Mouse (Mus musculus) E14TG2a.4 (cell line): ENCODE measurements around the gene Sbk2.

Source experiments
- H3K27me3 ChIP-seq: 2 replicates; pipeline ENCODE4 v1.6.1; 2014; ENCODE audit warnings: low read length, control low read depth; ENCODE audit not compliant: insufficient read depth
- H3K36me3 ChIP-seq: 2 replicates; pipeline ENCODE4 v1.6.1; 2014; ENCODE audit warnings: low read length, control low read depth; ENCODE audit not compliant: insufficient read depth
- H3K4me1 ChIP-seq: replicated peaks from 2 replicates; pipeline ENCODE4 v1.6.1; 2014; ENCODE audit warnings: low read depth, low read length, control low read depth
- H3K4me3 ChIP-seq: replicated peaks from 2 replicates; pipeline ENCODE4 v1.5.1; 2014; ENCODE audit warnings: mild to moderate bottlenecking, low read length
- H3K9me3 ChIP-seq: 2 replicates; pipeline ENCODE4 v1.6.1; 2014; ENCODE audit warnings: low read length, control low read depth
- CTCF ChIP-seq: conservative IDR thresholded peaks from 2 replicates; pipeline ENCODE4 v1.5.1; 2014; ENCODE audit warnings: low read length
- NANOG ChIP-seq: IDR thresholded peaks from 2 replicates; pipeline ENCODE4 v1.6.1; 2014; ENCODE audit warnings: borderline replicate concordance, low read length, mixed read lengths
- POU5F1 ChIP-seq: IDR thresholded peaks from 2 replicates; pipeline ENCODE4 v1.6.1; 2014; ENCODE audit warnings: low read length, borderline replicate concordance

Gene Sbk2

DNA sequence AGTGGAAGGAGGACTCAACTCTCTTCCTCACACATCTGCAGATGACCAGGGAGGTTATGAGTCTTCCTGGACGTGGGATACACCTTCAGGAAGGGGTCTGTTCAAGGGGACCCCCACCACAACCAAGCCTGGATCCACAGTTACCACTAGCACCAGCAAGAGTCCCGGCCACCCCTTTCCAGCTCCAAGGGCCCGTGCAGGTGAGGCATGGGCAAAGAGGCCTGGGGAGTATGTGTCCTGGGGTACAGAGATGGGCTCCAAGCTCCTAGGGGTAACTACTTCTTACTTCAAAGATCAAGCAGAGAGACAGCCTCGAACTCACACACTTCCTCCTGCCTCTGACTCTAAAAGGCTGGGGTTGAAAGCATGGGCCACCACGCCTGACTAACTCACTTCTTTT lies 21.5 kb downstream of the Sbk2 start:
- Histone ChIP-seq H3K36me3 (no peaks in the 10 kb centered on the region), H3K4me3 (no peak overlapping the region), H3K9me3 (no peaks in the 10 kb centered on the region), H3K27me3 (peaks cover 9% of the 10 kb centered on the region; the same call in 1 of the 2 replicates), H3K4me1 (peaks cover 15% of the 10 kb centered on the region)
- TF ChIP-seq NANOG (no peak), CTCF (no peak), POU5F1 (no peak)

DNA sequence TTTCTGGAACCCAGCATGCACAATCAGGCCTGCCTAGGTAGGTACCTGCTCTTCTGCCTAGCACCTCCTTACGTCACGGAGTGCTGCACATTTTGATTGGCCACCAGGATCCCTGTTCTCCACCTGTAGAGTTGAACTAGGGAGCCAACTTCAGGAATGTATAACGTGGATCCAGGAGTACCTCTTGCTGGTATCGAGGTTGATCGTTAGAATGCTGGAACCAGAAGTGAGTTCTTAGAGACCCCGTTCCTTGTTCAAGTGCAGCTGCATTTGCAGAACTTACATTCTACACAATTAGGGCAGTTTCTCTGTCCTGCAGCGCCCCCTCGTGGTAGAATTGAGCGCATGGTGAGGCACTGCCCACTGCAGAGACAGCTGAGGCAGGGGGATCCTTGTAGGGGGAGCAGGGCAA lies 24.1 kb downstream of the Sbk2 start:
- no peak overlapping the region for H3K4me3 ChIP-seq
- H3K9me3 ChIP-seq: no peaks in the 10 kb centered on the region
- no peaks in the 10 kb centered on the region for H3K36me3 ChIP-seq
- 0 out of 2 replicates have a peak, but pooled peaks cover 9% of the 10 kb centered on the region for H3K27me3 ChIP-seq
- H3K4me1 ChIP-seq: peaks cover 19% of the 10 kb centered on the region
- TF ChIP-seq NANOG (no peak), CTCF (peak; percentile 87)

DNA sequence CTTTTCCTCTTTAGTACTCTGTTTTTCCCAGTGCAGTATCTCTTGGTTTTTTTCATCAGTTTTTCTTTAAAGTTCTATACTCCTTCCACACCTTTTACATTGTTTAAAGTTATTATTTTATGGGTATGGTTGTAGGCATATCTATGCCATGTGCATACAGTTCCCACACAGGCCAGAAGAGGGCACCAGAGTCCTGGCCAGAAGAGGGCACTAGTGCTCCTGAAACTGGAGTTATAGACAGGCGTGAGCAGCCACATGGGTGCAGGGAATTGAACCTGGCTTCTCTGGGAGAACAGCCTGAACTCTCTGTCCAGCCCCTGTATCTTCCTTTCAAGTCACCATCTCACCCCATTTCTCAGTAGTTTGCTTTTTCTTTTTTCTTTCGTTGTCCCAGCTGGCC lies 25.8 kb downstream of the Sbk2 start:
- TF ChIP-seq NANOG: no peak
- TF ChIP-seq POU5F1: no peak
- peak; percentile 99 for TF ChIP-seq CTCF
- Histone ChIP-seq H3K4me1 (peaks cover 16% of the 10 kb centered on the region), H3K4me3 (no peak overlapping the region), H3K9me3 (no peaks in the 10 kb centered on the region), H3K36me3 (no peaks in the 10 kb centered on the region), H3K27me3 (0 out of 2 replicates have a peak, but pooled peaks cover 3% of the 10 kb centered on the region)

DNA sequence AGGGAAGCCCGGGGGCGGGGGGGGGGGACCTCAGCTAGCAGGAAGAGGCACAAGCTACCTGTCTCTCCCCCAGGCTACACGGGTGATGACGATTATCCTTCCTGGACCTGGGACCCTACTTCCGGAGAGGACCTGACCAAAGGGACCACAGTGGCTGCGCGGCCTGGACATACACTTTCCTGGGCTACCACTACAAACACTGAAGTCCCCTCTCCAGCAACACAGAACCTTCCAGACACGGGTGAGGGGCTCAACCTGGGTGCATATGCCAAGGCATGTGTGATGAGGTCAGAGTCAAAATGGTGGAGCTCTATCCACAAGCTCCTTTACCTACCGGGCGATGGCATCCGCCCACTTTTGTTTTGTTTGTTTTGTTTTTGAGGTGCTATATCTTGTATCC lies 26.8 kb downstream of the Sbk2 start:
- no peaks in the 10 kb centered on the region for H3K9me3 ChIP-seq
- H3K36me3 ChIP-seq: no peaks in the 10 kb centered on the region
- H3K27me3 ChIP-seq: 0 out of 2 replicates have a peak, but pooled peaks cover 3% of the 10 kb centered on the region
- no peak overlapping the region for H3K4me3 ChIP-seq
- peaks cover 14% of the 10 kb centered on the region; the same call in 1 of the 2 replicates for H3K4me1 ChIP-seq
- TF ChIP-seq NANOG: no peak
- no peak for TF ChIP-seq CTCF
- no peak for TF ChIP-seq POU5F1

GRCm38 (mm10) chr7:4936832-4937231 lies 27.4 kb downstream of the Sbk2 start:
- H3K9me3 ChIP-seq: no peaks in the 10 kb centered on the region
- H3K4me1 ChIP-seq: peaks cover 14% of the 10 kb centered on the region; the same call in 1 of the 2 replicates
- H3K36me3 ChIP-seq: no peaks in the 10 kb centered on the region
- TF ChIP-seq CTCF (no peak), POU5F1 (no peak), NANOG (no peak)
- no peak overlapping the region for H3K4me3 ChIP-seq
- 0 out of 2 replicates have a peak, but pooled peaks cover 2% of the 10 kb centered on the region for H3K27me3 ChIP-seq

DNA sequence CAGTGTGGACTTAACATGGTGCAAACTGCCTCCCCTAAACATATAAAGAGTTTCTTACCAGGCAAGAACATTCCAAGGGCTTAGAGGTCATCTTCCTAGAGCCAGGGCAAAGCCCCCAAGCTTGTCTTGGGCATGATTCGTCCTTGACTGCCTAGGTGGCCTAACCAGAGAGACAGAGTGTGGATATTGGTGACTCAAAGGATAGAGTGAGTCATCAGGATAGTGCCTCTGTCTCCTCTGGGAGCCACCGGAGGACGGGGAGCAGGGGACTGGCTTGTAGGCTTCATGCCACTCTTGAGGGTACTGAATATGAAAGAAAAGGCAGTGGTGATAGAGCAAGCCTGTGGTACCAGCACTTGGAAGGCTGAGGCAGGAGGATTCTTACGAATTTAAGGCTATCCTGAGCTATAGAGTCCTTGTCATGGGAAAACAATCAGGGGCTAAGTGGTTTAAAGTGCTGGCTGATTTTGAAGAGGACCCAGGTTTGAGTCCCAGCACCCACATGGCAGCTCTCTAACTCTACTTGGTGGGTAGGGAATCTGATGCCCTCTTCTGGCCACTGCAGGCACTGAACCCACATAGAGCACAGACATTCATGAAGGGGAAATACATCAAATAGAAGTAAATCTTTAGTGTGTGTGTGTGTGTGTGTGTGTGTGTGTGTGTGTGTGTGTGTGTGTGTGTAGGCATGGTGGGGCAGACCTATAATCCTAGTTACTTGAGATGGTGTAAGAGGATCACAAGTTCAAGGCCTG lies 29.9 kb downstream of the Sbk2 start:
- H3K36me3 ChIP-seq: no peaks in the 10 kb centered on the region
- peak; percentile 58 for TF ChIP-seq CTCF
- no peak for TF ChIP-seq NANOG
- peaks cover 14% of the 10 kb centered on the region; the same call in 1 of the 2 replicates for H3K4me1 ChIP-seq
- H3K9me3 ChIP-seq: no peaks in the 10 kb centered on the region
- H3K27me3 ChIP-seq: no peaks in the 10 kb centered on the region
- H3K4me3 ChIP-seq: no peak overlapping the region

- H3K36me3 ChIP-seq: no peaks in the 10 kb centered on the region
- no peak overlapping the region for H3K4me3 ChIP-seq
- H3K9me3 ChIP-seq: no peaks in the 10 kb centered on the region
- peaks cover 11% of the 10 kb centered on the region; the same call in 1 of the 2 replicates for H3K4me1 ChIP-seq
- TF ChIP-seq POU5F1: no peak
- TF ChIP-seq CTCF: no peak
- no peak for TF ChIP-seq NANOG
- H3K27me3 ChIP-seq: peaks cover 6% of the 10 kb centered on the region
Measured at GRCm38 (mm10) chr7:4933103-4933502, 31.1 kb downstream of the Sbk2 start.

- H3K4me1 ChIP-seq: peaks cover 48% of the 10 kb centered on the region
- H3K9me3 ChIP-seq: no peaks in the 10 kb centered on the region
- no peak overlapping the region for H3K4me3 ChIP-seq
- no peak for TF ChIP-seq POU5F1
- no peak for TF ChIP-seq NANOG
- TF ChIP-seq CTCF: no peak
- H3K27me3 ChIP-seq: peaks cover 48% of the 10 kb centered on the region
- H3K36me3 ChIP-seq: no peaks in the 10 kb centered on the region
Measured at GRCm38 (mm10) chr7:4928323-4928722, 35.9 kb downstream of the Sbk2 start.

DNA sequence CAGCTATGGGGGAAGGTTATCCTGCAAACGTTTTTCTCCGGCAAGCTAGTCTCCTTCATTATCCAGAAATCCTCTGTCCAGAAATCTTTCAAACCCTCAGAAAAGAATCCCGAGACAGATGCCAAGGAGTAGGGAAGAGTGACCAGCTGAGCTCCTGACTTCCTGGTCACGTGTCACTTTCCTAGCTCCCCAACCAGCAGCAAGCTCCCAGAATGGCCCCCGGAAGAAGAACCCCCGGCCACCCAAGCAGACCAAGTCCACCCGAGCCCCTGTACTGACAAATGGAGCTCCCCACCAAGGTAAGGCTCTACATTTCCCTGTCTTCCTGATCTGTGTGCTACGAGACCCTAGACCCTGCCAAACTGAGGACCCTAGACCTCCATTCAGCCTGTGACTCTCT lies 36.5 kb downstream of the Sbk2 start:
- no peak overlapping the region for H3K4me3 ChIP-seq
- peaks cover 54% of the 10 kb centered on the region for H3K4me1 ChIP-seq
- H3K9me3 ChIP-seq: no peaks in the 10 kb centered on the region
- H3K36me3 ChIP-seq: no peaks in the 10 kb centered on the region
- TF ChIP-seq NANOG: no peak
- TF ChIP-seq POU5F1: no peak
- TF ChIP-seq CTCF: no peak
- H3K27me3 ChIP-seq: peaks cover 48% of the 10 kb centered on the region
